Comparison of ENCODE assay signal across 10 mouse cellular contexts in the genomic region with DNA sequence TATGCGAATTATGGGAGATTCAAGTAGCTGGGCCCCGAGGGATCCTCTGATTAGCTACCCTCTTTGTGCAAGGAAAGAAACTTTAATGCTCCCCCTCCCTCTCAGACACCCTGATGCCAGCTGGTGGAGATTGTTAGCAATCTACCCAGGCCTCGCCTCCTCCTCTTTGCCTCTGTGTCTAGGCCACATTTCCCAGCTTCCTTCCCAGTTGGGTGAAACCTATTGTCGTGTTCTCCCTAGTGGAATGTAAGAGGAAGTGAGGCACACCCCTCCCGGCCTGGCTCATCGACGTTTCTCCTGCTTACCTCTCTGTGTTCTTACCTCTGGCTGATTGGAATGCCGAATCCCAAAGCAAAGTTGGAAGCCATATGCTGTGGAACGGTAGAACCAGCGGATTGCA. TPM values are rescaled to one million over a fixed set of nuclear protein-coding genes. Genes with fewer than 3 reads are reported as not detected.
A peak's percentile ranks its signal among the peaks of the same experiment; 100 is the strongest.
DNase-seq lines count a peak whose midpoint lies in the region; ATAC-seq and TF ChIP-seq lines count a peak whose summit lies in the region.
"Had no signal": no experiment of that assay in that cellular context is flagged by ENCODE, and none has a peak within 500 bp of the region (broad histone marks: within the 10 kb centered on the region; RNA-seq: fewer than 3 reads in every experiment).

No protein-coding gene starts in this region.

- no peak overlapping the region for H3K27ac ChIP-seq in heart, embryonic 12.5 days (ENCODE audit: poor library complexity, severe bottlenecking)
- no peak overlapping the region for H3K27ac ChIP-seq in ES-E14 (ENCODE audit: insufficient read depth, low read depth, low read length, poor library complexity, severe bottlenecking)
- H3K27ac ChIP-seq in heart, embryonic 10.5 days: peak overlapping the region; percentile 36; the same call in 1 of the 2 replicates
- H3K27ac ChIP-seq in intestine, embryonic 16.5 days (ENCODE audit: low read length): no peak overlapping the region
- H3K27ac ChIP-seq: liver, embryonic 15.5 days had no signal

- no peak overlapping the region for H3K9ac ChIP-seq in heart, embryonic 12.5 days
- H3K9ac ChIP-seq in ES-E14 (ENCODE audit: insufficient read depth, low read depth, low read length, poor library complexity, severe bottlenecking): no peak overlapping the region
- no peak overlapping the region for H3K9ac ChIP-seq in intestine, embryonic 16.5 days (ENCODE audit: low read depth, low read length)
- H3K9ac ChIP-seq: liver, embryonic 15.5 days had no signal

- no peaks in the 10 kb centered on the region for H3K36me3 ChIP-seq in heart, embryonic 12.5 days
- H3K36me3 ChIP-seq in ES-E14 (ENCODE audit: control insufficient read depth, insufficient read depth, low read length, poor library complexity, severe bottlenecking): no peaks in the 10 kb centered on the region
- no peaks in the 10 kb centered on the region for H3K36me3 ChIP-seq in heart, embryonic 10.5 days
- no peaks in the 10 kb centered on the region for H3K36me3 ChIP-seq in intestine, embryonic 16.5 days (ENCODE audit: control insufficient read depth, insufficient read depth, low read length)
- H3K36me3 ChIP-seq: liver, embryonic 15.5 days had no signal

- no peak for ATAC-seq in heart, embryonic 12.5 days (ENCODE audit: insufficient number of reproducible peaks, low FRiP score)
- no peak for ATAC-seq in intestine, embryonic 16.5 days

- H3K4me1 ChIP-seq in heart, embryonic 12.5 days (replicated peaks): peaks cover 30% of the 10 kb centered on the region
- H3K4me1 ChIP-seq in ES-E14 (ENCODE audit: control insufficient read depth in 2 of 2, insufficient read depth in 2 of 2, low read length in 2 of 2, poor library complexity in 1 of 2): peaks cover 10 to 13% of the 10 kb centered on the region in 2 experiments; a peak in 3 of 4 replicates
- peaks cover 41% of the 10 kb centered on the region for H3K4me1 ChIP-seq in heart, embryonic 10.5 days
- H3K4me1 ChIP-seq in intestine, embryonic 16.5 days (ENCODE audit: control insufficient read depth, insufficient read depth, low read length): peaks cover 5% of the 10 kb centered on the region

- no peak overlapping the region for H3K4me3 ChIP-seq in heart, embryonic 12.5 days
- no peak overlapping the region for H3K4me3 ChIP-seq in ES-E14 (ENCODE audit: insufficient read depth in 1 of 2, low read depth in 1 of 2, low read length in 2 of 2, poor library complexity in 1 of 2, severe bottlenecking in 1 of 2)
- no peak overlapping the region for H3K4me3 ChIP-seq in heart, embryonic 10.5 days
- no peak overlapping the region for H3K4me3 ChIP-seq in intestine, embryonic 16.5 days (ENCODE audit: low read length)
- H3K4me3 ChIP-seq: liver, embryonic 15.5 days had no signal

- H3K4me2 ChIP-seq in heart, embryonic 12.5 days: no peak overlapping the region
- H3K4me2 ChIP-seq in intestine, embryonic 16.5 days (ENCODE audit: low read depth, low read length): no peak overlapping the region
- H3K4me2 ChIP-seq: liver, embryonic 15.5 days had no signal

- peak; percentile 62 to 84 for DNase-seq in heart, adult 18-20 months
- DNase-seq in ES-E14 (ENCODE audit: low read depth, low spot score): peak; percentile 29
- no peak for DNase-seq in heart, embryonic 10.5 days (ENCODE audit: low spot score)
- peak; percentile 53 to 72 for DNase-seq in lung, adult 18-20 months
- DNase-seq in right cerebral cortex, adult 18-20 months: no peak
- DNase-seq in right cerebral cortex, postnatal 14 days: no peak
- DNase-seq: thymus, postnatal 25 days had no signal

- no peaks in the 10 kb centered on the region for H3K9me3 ChIP-seq in heart, embryonic 12.5 days (replicated peaks)
- no peaks in the 10 kb centered on the region for H3K9me3 ChIP-seq in ES-E14 (ENCODE audit: control insufficient read depth, insufficient read depth, low read depth, low read length)
- H3K9me3 ChIP-seq in heart, embryonic 10.5 days: no peaks in the 10 kb centered on the region
- no peaks in the 10 kb centered on the region for H3K9me3 ChIP-seq in intestine, embryonic 16.5 days (ENCODE audit: control insufficient read depth, low read length)
- H3K9me3 ChIP-seq: liver, embryonic 15.5 days had no signal

- in situ Hi-C loops in ES-E14 (cut with MboI; ENCODE audit: low sequenced_read_pairs in 2 of 2, unreplicated experiment in 2 of 2): no loop called here

- H3K27me3 ChIP-seq in heart, embryonic 12.5 days (replicated peaks): no peaks in the 10 kb centered on the region
- H3K27me3 ChIP-seq in heart, embryonic 10.5 days (ENCODE audit: insufficient read depth, poor library complexity, severe bottlenecking): no peaks in the 10 kb centered on the region
- no peaks in the 10 kb centered on the region for H3K27me3 ChIP-seq in intestine, embryonic 16.5 days (replicated peaks; ENCODE audit: control insufficient read depth, insufficient read depth, low read length)
- H3K27me3 ChIP-seq: liver, embryonic 15.5 days had no signal

- 52% methylated on average over 10 of the region's 10 CpGs for WGBS in heart, embryonic 12.5 days
- 54% methylated on average over 10 of the region's 10 CpGs for WGBS in heart, embryonic 10.5 days
- WGBS in intestine, embryonic 16.5 days: 58% methylated on average over 10 of the region's 10 CpGs

TF ChIP-seq in ES-E14, 5 proteins besides CTCF, POLR2A, EP300 and RAD21:
- TF ChIP-seq ZC3H11A (IDR thresholded peaks at IDR 0.05; ENCODE audit: borderline replicate concordance, low read depth, low read length) (no peak), ZNF384 (IDR thresholded peaks at IDR 0.05; ENCODE audit: low read depth, low read length) (no peak), MAFK (IDR thresholded peaks at IDR 0.05; ENCODE audit: insufficient read depth, low read depth, low read length) (no peak), HCFC1 (IDR thresholded peaks at IDR 0.05; ENCODE audit: borderline replicate concordance, insufficient read depth, low read length) (no peak), CHD2 (IDR thresholded peaks at IDR 0.05; ENCODE audit: low read depth, low read length) (no peak)

RNA-seq across cellular contexts. Expression of a gene that starts 3.4 kb away (rescaled TPM):
- total RNA-seq in heart, adult 18-20 months (2021): 100 to 1,000 TPM; 104 to 113 TPM
- polyA plus RNA-seq in heart, embryonic 12.5 days (2016; fragmentation: Nextera tagmentation; extraction: Ambion mirVana): 48.3 and 54.0 TPM in 2 replicates
- 5.3 and 8.7 TPM in 2 replicates for total RNA-seq in ES-E14 (2012; rRNA removed)
- polyA plus RNA-seq in heart, embryonic 10.5 days (2016; fragmentation: Nextera tagmentation; extraction: Ambion mirVana): 26.3 and 33.0 TPM in 2 replicates
- 10.2 and 12.9 TPM in 2 replicates for polyA plus RNA-seq in intestine, embryonic 16.5 days (2015; fragmentation: Nextera tagmentation; extraction: Ambion mirVana)

Comparison
In these comparisons a context has a peak if more than half of its experiments do, and no peak if none do; other contexts are left out.
1. DNase-seq: peak in heart, adult 18-20 months (2 of 2), ES-E14 (single experiment) and lung, adult 18-20 months (2 of 2); none in heart, embryonic 10.5 days (single experiment), right cerebral cortex, adult 18-20 months (single experiment) and right cerebral cortex, postnatal 14 days (single experiment).